Mouse (Mus musculus): ENCODE results near the gene Dcaf12. TPM values are rescaled to one million over a fixed set of nuclear protein-coding genes. Genes with fewer than 3 reads are reported as not detected.
A peak's percentile ranks its signal among the peaks of the same experiment; 100 is the strongest.

Gene Dcaf12
- polyA plus RNA-seq, 1 experiment = 34.1 TPM

- TF ChIP-seq CTCF (IDR thresholded peaks at IDR 0.05; ENCODE audit: extremely low read depth, insufficient read depth, low read length) = no peak
- TF ChIP-seq POLR2A (IDR thresholded peaks at IDR 0.05; ENCODE audit: extremely low read depth, insufficient read depth, low read length) = no peak
- no peak overlapping the region for H3K4me3 ChIP-seq (ENCODE audit: insufficient read depth, low read length)
- H3K27ac ChIP-seq (ENCODE audit: insufficient read depth, low read length) = no peak overlapping the region
- peaks cover 1% of the 10 kb centered on the region; the same call in 1 of the 2 replicates for H3K4me1 ChIP-seq (ENCODE audit: control insufficient read depth, insufficient read depth, low read length)
These were observed 24.9 kb downstream of the Dcaf12 start for GRCm38 (mm10) chr4:41289802-41290201.

- peaks cover 1% of the 10 kb centered on the region; the same call in 1 of the 2 replicates for H3K4me1 ChIP-seq (ENCODE audit: control insufficient read depth, insufficient read depth, low read length)
These were observed 28.3 kb downstream of the Dcaf12 start for GRCm38 (mm10) chr4:41286420-41286819.

GRCm38 (mm10) chr4:41284087-41284486, 30.6 kb downstream of the Dcaf12 start:
- TF ChIP-seq CTCF (IDR thresholded peaks at IDR 0.05; ENCODE audit: extremely low read depth, insufficient read depth, low read length) (no peak), POLR2A (IDR thresholded peaks at IDR 0.05; ENCODE audit: extremely low read depth, insufficient read depth, low read length) (no peak)
- Histone ChIP-seq H3K27ac (ENCODE audit: insufficient read depth, low read length) (no peak overlapping the region), H3K4me3 (ENCODE audit: insufficient read depth, low read length) (no peak overlapping the region), H3K4me1 (ENCODE audit: control insufficient read depth, insufficient read depth, low read length) (peaks cover 1% of the 10 kb centered on the region; the same call in 1 of the 2 replicates)

More at GRCm38 (mm10) chr4:41286420-41286819, 28.3 kb downstream of the Dcaf12 start:
- Histone ChIP-seq H3K27ac (ENCODE audit: insufficient read depth, low read length) (no peak overlapping the region), H3K4me3 (ENCODE audit: insufficient read depth, low read length) (no peak overlapping the region)
- TF ChIP-seq POLR2A (IDR thresholded peaks at IDR 0.05; ENCODE audit: extremely low read depth, insufficient read depth, low read length) (no peak), CTCF (IDR thresholded peaks at IDR 0.05; ENCODE audit: extremely low read depth, insufficient read depth, low read length) (peak; percentile 66)

- peak overlapping the region; percentile 64; the same call in 1 of the 2 replicates for H3K4me3 ChIP-seq (ENCODE audit: insufficient read depth, low read length)
- no peak overlapping the region for H3K27ac ChIP-seq (ENCODE audit: insufficient read depth, low read length)
- no peaks in the 10 kb centered on the region; the same call in 1 of the 2 replicates for H3K4me1 ChIP-seq (ENCODE audit: control insufficient read depth, insufficient read depth, low read length)
- no peak for TF ChIP-seq POLR2A (IDR thresholded peaks at IDR 0.05; ENCODE audit: extremely low read depth, insufficient read depth, low read length)
- no peak for TF ChIP-seq CTCF (IDR thresholded peaks at IDR 0.05; ENCODE audit: extremely low read depth, insufficient read depth, low read length)
These were observed 38.8 kb downstream of the Dcaf12 start for GRCm38 (mm10) chr4:41275927-41276326.

GRCm38 (mm10) chr4:41274980-41275850, 39.5 kb downstream of the Dcaf12 start, which contains the start of gene Ubap2:
Ubap2 (minus strand) TSS chr4:41275144.
- TF ChIP-seq POLR2A (IDR thresholded peaks at IDR 0.05; ENCODE audit: extremely low read depth, insufficient read depth, low read length) (peak; percentile 54; the same call in 1 of the 2 replicates), CTCF (IDR thresholded peaks at IDR 0.05; ENCODE audit: extremely low read depth, insufficient read depth, low read length) (no peak)
- Histone ChIP-seq H3K27ac (ENCODE audit: insufficient read depth, low read length) (peak within 1 kb of the TSS; percentile 41), H3K4me3 (ENCODE audit: insufficient read depth, low read length) (peak within 1 kb of the TSS; percentile 64), H3K4me1 (ENCODE audit: control insufficient read depth, insufficient read depth, low read length) (no peaks in the 10 kb centered on the region; the same call in 1 of the 2 replicates)

GRCm38 (mm10) chr4:41274377-41274979, 40.2 kb downstream of the Dcaf12 start:
- Histone ChIP-seq H3K27ac (ENCODE audit: insufficient read depth, low read length) (no peak overlapping the region), H3K4me1 (ENCODE audit: control insufficient read depth, insufficient read depth, low read length) (no peaks in the 10 kb centered on the region; the same call in 1 of the 2 replicates), H3K4me3 (ENCODE audit: insufficient read depth, low read length) (peak overlapping the region; percentile 64)
- TF ChIP-seq CTCF (IDR thresholded peaks at IDR 0.05; ENCODE audit: extremely low read depth, insufficient read depth, low read length) = no peak
- TF ChIP-seq POLR2A (IDR thresholded peaks at IDR 0.05; ENCODE audit: extremely low read depth, insufficient read depth, low read length) = no peak

GRCm38 (mm10) chr4:41268133-41268532, 46.6 kb downstream of the Dcaf12 start:
- H3K4me3 ChIP-seq (ENCODE audit: insufficient read depth, low read length) = no peak overlapping the region
- no peak overlapping the region for H3K27ac ChIP-seq (ENCODE audit: insufficient read depth, low read length)
- TF ChIP-seq CTCF (IDR thresholded peaks at IDR 0.05; ENCODE audit: extremely low read depth, insufficient read depth, low read length) = no peak
- no peaks in the 10 kb centered on the region for H3K4me1 ChIP-seq (ENCODE audit: control insufficient read depth, insufficient read depth, low read length)

GRCm38 (mm10) chr4:41266350-41266749, 48.3 kb downstream of the Dcaf12 start:
- no peak overlapping the region for H3K27ac ChIP-seq (ENCODE audit: insufficient read depth, low read length)
- no peak overlapping the region for H3K4me3 ChIP-seq (ENCODE audit: insufficient read depth, low read length)
- no peaks in the 10 kb centered on the region for H3K4me1 ChIP-seq (ENCODE audit: control insufficient read depth, insufficient read depth, low read length)
- TF ChIP-seq POLR2A (IDR thresholded peaks at IDR 0.05; ENCODE audit: extremely low read depth, insufficient read depth, low read length) = no peak

- H3K4me1 ChIP-seq (ENCODE audit: control insufficient read depth, insufficient read depth, low read length) = peaks cover 1% of the 10 kb centered on the region; the same call in 1 of the 2 replicates
- no peak overlapping the region for H3K27ac ChIP-seq (ENCODE audit: insufficient read depth, low read length)
- H3K4me3 ChIP-seq (ENCODE audit: insufficient read depth, low read length) = no peak overlapping the region
- TF ChIP-seq CTCF (IDR thresholded peaks at IDR 0.05; ENCODE audit: extremely low read depth, insufficient read depth, low read length) (no peak), POLR2A (IDR thresholded peaks at IDR 0.05; ENCODE audit: extremely low read depth, insufficient read depth, low read length) (no peak)
These were observed 54.0 kb downstream of the Dcaf12 start for GRCm38 (mm10) chr4:41260691-41261090.

All from cortical plate, adult 2 months (tissue).